Mouse (Mus musculus): Measurements from ENCODE around the gene Hspb7.

Gene Hspb7

GRCm38 (mm10) chr4:141419398-141420191, 984 bp upstream of the Hspb7 start:
- peak; percentile 45; the same call in 1 of the 2 replicates for ATAC-seq (ENCODE audit: low TSS enrichment)

DNA sequence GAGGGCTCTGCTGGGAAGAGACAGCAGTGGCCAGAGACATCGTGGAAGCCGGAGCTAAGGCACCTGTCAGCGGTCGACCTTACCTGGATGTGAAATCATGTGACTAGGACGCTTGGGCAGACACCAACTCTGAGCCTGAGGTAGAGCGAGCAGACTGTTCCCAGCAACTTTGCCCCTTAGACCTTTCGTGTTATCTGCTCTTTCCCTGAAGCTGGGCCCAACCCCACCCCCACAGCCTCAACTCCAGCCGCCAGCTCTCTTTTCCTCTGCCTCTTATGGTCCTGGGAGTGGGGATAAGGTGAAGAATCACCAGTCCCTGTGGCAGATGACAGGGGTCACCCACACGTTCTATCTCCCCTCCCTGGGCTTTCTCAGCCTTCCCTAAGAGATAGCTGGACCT, 307 bp downstream of the Hspb7 start:
- no peak for ATAC-seq (ENCODE audit: low TSS enrichment)

DNA sequence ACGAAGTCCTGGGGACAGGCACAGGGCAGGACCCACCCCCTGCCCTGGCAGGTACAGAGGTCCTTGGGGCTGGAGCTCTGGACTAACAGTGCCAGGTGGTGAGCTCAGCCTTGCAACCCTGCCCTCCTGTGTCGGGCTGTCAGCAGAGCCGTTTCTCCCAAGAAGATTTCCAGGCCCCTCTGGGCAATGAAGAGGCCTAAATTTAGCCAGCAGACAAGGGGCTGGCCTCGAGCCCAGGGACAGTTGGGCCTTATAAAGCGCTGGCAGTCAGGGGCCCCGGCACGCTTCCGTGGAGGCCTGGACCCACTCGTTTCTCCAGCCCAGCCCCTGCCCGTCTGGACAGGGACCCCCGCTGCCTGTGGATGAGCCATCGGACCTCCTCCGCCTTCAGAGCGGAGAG, 844 bp downstream of the Hspb7 start:
- ATAC-seq (ENCODE audit: low TSS enrichment), result no peak

- ATAC-seq (ENCODE audit: low TSS enrichment), result no peak
Measured at GRCm38 (mm10) chr4:141422841-141423240, 2.3 kb downstream of the Hspb7 start.

DNA sequence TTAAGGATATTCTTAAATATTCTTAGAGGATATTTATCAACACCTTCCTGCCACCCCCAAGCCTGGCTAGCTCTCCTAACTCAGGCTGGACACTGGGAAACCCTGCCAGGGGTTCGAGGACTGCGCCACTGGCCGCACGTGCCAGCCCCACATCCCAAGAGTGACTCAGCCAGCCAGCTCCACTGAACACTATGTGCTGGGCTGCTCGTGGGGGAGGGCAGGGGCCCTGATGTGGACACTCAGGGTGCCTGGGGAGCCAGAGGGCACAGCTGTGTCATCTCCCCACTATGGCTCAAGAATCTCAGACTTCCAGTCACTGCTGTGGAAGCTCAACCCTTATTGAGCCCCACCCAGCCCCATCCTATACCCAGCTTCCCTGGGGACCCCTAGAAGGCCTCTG, 2.7 kb downstream of the Hspb7 start:
- ATAC-seq (ENCODE audit: low TSS enrichment), result no peak

DNA sequence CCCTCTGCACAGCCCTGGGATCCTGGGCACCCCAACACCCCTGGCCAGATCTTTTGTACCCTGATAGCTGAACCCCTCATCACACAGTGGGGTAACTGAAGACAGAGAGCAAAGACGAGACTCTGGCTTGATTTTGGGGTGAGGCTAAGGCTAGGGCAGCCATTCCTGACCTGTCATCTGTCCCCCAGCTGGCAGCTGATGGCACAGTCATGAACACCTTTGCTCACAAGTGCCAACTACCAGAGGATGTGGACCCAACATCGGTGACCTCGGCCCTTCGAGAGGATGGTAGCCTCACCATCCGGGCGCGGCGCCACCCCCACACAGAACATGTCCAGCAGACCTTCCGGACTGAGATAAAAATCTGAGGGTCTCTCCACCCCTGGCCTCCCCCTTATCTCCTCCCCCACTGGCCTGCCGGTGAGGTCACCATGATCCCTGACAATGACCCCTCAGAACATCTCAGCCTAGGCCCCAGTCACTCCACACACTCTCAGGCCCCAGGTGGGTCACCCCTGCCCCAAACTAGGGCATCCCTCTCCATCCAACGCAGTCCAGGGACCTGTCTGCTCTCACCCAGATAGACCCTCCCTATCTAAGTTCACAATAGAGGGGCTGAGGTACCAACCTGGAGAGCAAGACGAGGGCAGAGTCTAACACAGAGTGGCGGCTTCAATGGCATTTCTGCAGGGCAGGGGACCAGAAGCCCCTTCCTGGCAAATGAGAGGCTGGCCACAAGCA, 3.3 kb downstream of the Hspb7 start:
- ATAC-seq (ENCODE audit: low TSS enrichment), result no peak

DNA sequence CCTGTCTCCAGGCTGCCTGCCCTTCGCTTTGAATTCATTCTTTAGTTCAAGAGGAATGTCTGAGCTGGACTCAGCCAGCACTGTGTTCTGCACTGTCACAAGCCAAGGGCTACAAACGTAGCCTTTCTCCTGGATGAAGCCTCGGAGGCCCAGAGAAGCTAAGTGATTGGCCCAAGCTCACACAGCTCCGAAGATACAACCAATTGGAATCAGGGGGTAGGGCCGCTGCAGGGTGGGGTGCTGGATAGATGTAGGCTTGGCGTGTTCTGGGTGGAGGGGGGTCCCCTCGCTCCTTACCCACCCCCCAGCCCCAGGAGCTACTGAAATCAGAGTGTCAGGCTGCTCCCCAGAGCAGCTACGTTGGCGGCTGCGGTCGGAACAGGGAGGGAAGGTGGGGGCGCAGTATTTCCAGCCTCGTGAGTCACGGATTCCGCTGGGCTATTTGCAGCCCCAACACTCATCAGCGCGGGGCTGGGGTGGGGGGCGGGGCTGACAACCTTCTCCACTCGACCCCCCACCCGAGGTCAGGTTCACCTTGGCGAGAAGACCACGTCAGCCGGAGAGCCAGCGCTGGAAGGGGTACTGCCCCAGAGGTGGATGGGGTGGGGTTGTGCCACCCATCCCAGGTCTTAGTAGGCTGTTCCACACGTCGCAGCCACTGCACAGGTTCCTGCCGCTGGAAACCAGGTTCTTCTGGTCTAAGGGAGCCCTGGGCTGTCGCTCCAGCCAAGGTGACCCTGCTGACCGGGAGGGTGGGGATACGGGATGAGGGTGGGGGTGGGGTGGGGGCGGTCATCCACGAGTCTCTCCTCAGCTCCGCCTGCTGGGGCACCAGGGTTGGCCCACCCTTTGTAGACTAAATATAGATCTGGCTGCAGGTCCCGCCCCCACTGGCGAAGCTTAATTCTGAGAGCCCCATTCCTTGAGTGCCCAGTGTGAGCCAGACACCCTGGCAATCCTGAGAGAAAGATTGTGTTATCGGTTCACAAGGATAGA, 5.2 kb downstream of the Hspb7 start:
- peak; percentile 92 for ATAC-seq (ENCODE audit: low TSS enrichment)

DNA sequence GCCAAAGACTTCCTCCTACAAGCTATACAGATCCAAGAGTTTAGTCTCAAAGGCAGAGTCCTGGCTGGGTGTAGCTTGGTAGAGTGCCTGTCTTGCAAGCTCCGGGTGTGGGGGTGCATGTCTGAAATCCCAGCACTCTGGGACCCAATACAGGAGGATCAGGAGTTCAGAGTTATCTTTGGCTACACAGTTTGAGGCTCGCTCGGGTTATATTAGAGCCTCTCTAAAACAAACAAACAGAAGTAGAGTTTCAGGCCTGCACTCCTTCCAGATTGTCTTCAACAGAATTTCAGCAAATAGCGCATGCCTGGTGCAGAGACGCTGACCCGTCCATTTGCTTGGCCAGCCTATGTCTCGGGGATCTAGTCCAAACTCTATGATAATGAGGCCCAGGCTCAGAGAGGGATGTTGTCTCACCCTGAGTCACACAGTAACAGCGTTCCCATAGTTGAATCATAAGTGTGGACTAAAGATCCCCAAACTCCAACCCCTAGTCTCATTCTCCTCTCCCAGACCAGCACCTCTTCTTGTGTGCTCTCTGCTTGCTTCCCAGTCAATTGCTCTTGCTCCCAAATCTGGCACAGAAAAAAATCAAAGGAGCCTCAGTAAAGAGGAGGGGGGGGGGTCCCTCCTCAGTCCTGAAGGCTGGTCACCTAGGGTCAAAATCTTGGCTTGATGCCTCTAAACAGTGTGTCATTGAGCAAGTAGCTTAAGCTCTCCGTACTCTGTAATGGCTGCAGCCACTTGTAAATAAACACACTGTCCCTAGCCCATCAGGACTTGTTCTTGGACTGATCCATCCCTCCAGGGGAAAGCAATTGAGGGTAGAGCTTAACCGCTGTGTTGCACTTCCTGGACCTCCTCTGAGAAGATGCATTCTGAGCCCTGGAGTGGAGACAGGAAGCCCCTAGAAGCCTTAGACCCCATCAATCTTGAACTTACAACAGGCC, 6.5 kb downstream of the Hspb7 start:
- ATAC-seq (ENCODE audit: low TSS enrichment), result no peak

GRCm38 (mm10) chr4:141427921-141428320, 7.3 kb downstream of the Hspb7 start:
- no peak for ATAC-seq (ENCODE audit: low TSS enrichment)

DNA sequence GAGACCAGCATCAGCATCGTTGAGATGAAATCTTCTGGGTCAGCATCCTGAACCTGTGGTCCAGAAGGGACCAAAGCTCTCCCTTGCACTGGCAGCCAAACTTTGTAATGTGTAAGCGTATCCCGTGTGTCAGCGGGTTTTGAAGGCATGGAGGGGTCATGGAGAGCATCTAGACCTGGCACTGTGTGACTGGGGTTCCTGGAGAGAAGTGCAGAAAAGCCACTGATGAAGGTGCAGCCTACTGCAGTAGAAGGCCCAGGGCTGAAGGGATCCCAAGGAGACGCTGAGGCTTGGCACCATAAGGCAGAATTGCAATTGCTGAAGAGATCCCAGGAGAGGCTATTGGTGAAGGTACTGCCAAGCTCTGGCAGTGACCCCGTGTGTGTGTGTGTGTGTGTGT, 8.8 kb downstream of the Hspb7 start:
- no peak for ATAC-seq (ENCODE audit: low TSS enrichment)

DNA sequence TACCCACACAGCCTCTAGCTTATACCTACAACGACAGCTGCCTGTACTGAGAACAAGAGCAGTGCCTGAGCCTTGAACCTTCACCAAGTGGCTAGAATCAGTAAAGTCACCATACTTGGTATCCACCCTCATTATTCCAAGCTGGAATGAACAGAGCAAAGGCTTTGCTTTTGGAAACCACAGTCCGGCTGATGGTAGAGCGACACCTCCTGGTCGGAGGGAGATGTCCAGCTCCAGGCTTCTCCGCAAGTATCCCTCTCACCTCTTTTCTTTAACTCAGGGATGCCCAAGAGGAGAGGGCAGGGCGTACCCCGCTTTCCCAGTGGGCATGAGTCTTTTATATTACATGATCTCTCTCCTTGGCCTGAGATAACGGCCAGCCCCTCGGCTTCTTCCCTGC, 9.3 kb downstream of the Hspb7 start:
- ATAC-seq (ENCODE audit: low TSS enrichment), result no peak

GRCm38 (mm10) chr4:141430997-141431396, 10.4 kb downstream of the Hspb7 start:
- no peak for ATAC-seq (ENCODE audit: low TSS enrichment)

GRCm38 (mm10) chr4:141432666-141433065, 12.1 kb downstream of the Hspb7 start:
- no peak for ATAC-seq (ENCODE audit: low TSS enrichment)

DNA sequence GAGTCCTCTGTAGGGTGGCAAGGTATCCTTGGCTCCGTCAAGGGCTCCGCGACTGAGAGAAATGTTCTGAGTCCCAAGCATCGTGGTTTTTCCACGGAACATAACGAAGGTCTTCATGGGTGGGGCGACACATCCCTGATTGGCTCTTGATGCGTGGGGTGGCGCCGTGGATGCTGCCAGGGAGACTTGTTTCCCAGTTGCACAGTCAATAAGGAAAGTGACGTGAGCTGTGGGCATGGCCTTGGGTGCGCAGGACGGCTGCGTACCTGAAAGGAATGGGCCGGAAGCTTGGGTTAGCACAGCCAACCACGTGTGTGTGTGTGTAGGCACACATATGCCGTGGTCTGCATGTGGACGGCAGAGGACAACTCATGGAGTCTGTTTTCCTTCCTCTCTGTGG, 12.6 kb downstream of the Hspb7 start:
- no peak for ATAC-seq (ENCODE audit: low TSS enrichment)

DNA sequence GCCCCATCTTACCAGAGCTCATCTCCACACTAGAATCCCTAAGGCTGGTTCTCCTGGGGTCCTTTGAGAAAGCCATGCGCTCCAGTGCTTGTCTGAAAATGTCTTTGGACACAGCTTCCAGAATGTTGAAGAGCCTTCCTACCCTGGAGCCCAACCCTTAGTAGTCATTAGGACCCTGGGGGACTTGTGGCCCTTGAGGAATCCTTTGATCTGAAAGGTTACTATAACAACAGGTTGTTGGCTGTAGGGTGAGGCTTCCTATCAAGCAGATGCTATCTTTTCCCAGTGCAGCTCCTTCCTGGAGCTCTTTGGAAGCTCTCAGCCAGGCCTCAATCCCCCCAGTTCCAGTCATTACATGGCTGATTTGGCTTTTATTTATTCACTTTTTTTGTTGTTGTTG, 15.4 kb downstream of the Hspb7 start, which contains the start of gene Srarp:
Srarp (minus strand) TSS at position 132 of the 400 bp plus-strand sequence.
- ATAC-seq (ENCODE audit: low TSS enrichment), result no peak

- ATAC-seq (ENCODE audit: low TSS enrichment), result peak; percentile 31; the same call in 1 of the 2 replicates
Measured at GRCm38 (mm10) chr4:141439083-141439803, 18.7 kb downstream of the Hspb7 start.

DNA sequence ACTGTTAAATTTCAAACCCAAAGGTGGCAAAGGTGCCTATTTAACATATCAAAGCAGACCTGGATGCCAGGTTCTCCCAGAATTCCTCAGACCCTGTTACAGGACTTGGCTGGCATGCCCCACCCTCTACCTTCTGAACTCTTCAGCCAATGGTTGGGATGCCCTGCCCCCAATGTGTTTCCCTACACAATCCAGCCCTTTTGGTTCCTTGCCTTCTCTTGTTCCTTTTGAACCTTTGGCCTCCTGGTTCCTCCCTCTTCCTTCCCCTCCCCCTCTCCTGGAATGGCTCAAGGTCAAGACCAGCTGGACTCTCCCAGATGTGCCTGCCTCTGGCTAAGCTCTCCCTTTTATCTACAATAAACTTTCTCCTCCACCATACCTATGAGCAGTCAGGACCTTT, 20.3 kb downstream of the Hspb7 start:
- no peak for ATAC-seq (ENCODE audit: low TSS enrichment)

DNA sequence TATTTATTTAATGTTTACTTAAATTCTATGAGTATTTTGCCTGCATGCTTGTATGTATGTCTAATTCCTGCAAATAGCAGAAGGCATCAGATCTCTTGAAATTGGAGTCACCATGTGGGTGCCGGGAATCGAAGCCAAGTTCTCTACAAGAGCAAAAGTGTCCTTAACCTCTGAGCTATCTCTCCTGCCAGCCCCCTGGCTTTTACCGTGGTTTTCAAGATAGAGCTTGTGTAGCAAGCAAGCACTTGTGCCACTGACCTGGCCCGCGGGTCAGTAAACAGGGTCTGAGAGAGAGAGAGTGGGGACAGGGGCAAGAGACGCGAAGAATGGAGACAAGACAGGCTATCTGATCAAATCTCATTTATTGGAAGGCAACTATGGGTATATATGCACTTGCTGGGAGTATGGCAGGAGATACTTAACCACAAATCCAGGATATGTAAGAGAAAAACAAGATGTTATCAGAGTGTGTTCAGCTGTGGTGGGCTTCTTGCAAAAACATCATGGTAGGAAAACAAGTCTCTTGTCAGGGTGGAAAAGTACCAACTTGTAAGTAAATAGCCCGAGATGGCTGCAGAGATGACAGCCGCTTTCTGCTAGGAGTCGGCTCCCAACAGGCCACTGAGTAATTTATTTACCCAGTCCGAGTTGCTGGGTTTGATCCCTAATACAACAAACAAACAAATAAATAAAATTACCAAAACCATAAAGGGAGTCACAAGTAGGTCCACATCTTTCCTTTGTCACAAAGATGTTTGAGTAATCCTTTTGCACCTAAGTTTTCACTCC, 23.3 kb downstream of the Hspb7 start:
- no peak for ATAC-seq (ENCODE audit: low TSS enrichment)
